Mouse (Mus musculus): Measurements from ENCODE around the gene Pmis2.

GRCm38 (mm10) chr7:30635752-30636151 is 35.7 kb downstream of the Pmis2 start, which contains the start of gene Etv2:
- TF ChIP-seq CTCF (IDR thresholded peaks at IDR 0.05) (no peak), EP300 (IDR thresholded peaks at IDR 0.05) (no peak)

Measured in lung, postnatal 0 days (tissue).